Mouse (Mus musculus) kidney, postnatal 36 days (tissue): Measurements from ENCODE around the gene 4930524J08Rik.

Experiments
- DNase-seq, 2 experiments: peaks; one replicate each; pipeline ENCODE4 v3.0.0; 2021 to 2022; ENCODE audit warnings: mixed read lengths in 2 of 2

The 4930524J08Rik gene

GRCm38 (mm10) chr5:100005896-100006295 is 27.0 kb downstream of the 4930524J08Rik start:
- no peak for DNase-seq

GRCm38 (mm10) chr5:100006324-100007039 is 27.6 kb downstream of the 4930524J08Rik start:
- no peak for DNase-seq

- peak; percentile 16 to 29 for DNase-seq
These were observed 28.1 kb downstream of the 4930524J08Rik start for GRCm38 (mm10) chr5:100007040-100007375.

GRCm38 (mm10) chr5:100008485-100008884 is 29.6 kb downstream of the 4930524J08Rik start:
- no peak for DNase-seq

- no peak for DNase-seq
These were observed 33.7 kb downstream of the 4930524J08Rik start for GRCm38 (mm10) chr5:100012599-100012998.

- no peak for DNase-seq
These were observed 41.2 kb downstream of the 4930524J08Rik start for GRCm38 (mm10) chr5:100020089-100020488.

GRCm38 (mm10) chr5:100024403-100024802 is 45.5 kb downstream of the 4930524J08Rik start:
- DNase-seq = no peak

GRCm38 (mm10) chr5:100024868-100025267 is 46.0 kb downstream of the 4930524J08Rik start:
- DNase-seq = no peak
